Mouse (Mus musculus): ENCODE measurements at regions not wholly inside any gene's neighbourhood (a gene's known extent, or its start where the extent isn't known, plus 50 kb on each side); places are given as distances from the start of the nearest gene placed in this dataset.

- Histone ChIP-seq H3K4me1 (ENCODE audit: control insufficient read depth, insufficient read depth, low read length) (no peaks in the 10 kb centered on the region), H3K27ac (ENCODE audit: insufficient read depth, low read depth, low read length) (no peak overlapping the region), H3K4me3 (ENCODE audit: insufficient read depth, low read depth, low read length) (no peak overlapping the region)
- 73% methylated on average over 9 of the region's 9 CpGs for WGBS
- no peak for TF ChIP-seq POLR2A (IDR thresholded peaks at IDR 0.05; ENCODE audit: insufficient read depth, low read depth, low read length)
- no peak for TF ChIP-seq CTCF (IDR thresholded peaks at IDR 0.05; ENCODE audit: insufficient read depth, low read depth, low read length)
Observed at GRCm38 (mm10) chr2:170253681-170254440, 106.0 kb upstream of the Zfp217 start.

GRCm38 (mm10) chr2:170252255-170253034, 104.5 kb upstream of the Zfp217 start:
- 0 out of 2 replicates have a peak, but pooled peaks cover 2% of the 10 kb centered on the region for H3K4me1 ChIP-seq (ENCODE audit: control insufficient read depth, insufficient read depth, low read length)
- H3K27ac ChIP-seq (ENCODE audit: insufficient read depth, low read depth, low read length): no peak overlapping the region
- no peak for TF ChIP-seq POLR2A (IDR thresholded peaks at IDR 0.05; ENCODE audit: insufficient read depth, low read depth, low read length)
- TF ChIP-seq CTCF (IDR thresholded peaks at IDR 0.05; ENCODE audit: insufficient read depth, low read depth, low read length): no peak
- H3K4me3 ChIP-seq (ENCODE audit: insufficient read depth, low read depth, low read length): no peak overlapping the region
- 77% methylated on average over 14 of the region's 14 CpGs for WGBS

GRCm38 (mm10) chr2:170250680-170251079, 102.8 kb upstream of the Zfp217 start:
- H3K4me3 ChIP-seq (ENCODE audit: insufficient read depth, low read depth, low read length): no peak overlapping the region
- H3K4me1 ChIP-seq (ENCODE audit: control insufficient read depth, insufficient read depth, low read length): peaks cover 12% of the 10 kb centered on the region
- 96% methylated on average over 2 of the region's 2 CpGs for WGBS
- TF ChIP-seq POLR2A (IDR thresholded peaks at IDR 0.05; ENCODE audit: insufficient read depth, low read depth, low read length) (no peak), CTCF (IDR thresholded peaks at IDR 0.05; ENCODE audit: insufficient read depth, low read depth, low read length) (no peak)
- H3K27ac ChIP-seq (ENCODE audit: insufficient read depth, low read depth, low read length): no peak overlapping the region

GRCm38 (mm10) chr2:170247702-170248445, 100.0 kb upstream of the Zfp217 start:
- TF ChIP-seq POLR2A (IDR thresholded peaks at IDR 0.05; ENCODE audit: insufficient read depth, low read depth, low read length) (no peak), CTCF (IDR thresholded peaks at IDR 0.05; ENCODE audit: insufficient read depth, low read depth, low read length) (no peak)
- H3K4me3 ChIP-seq (ENCODE audit: insufficient read depth, low read depth, low read length): no peak overlapping the region
- WGBS: 60% methylated on average over 11 of the region's 11 CpGs
- H3K4me1 ChIP-seq (ENCODE audit: control insufficient read depth, insufficient read depth, low read length): peaks cover 12% of the 10 kb centered on the region
- H3K27ac ChIP-seq (ENCODE audit: insufficient read depth, low read depth, low read length): no peak overlapping the region

- H3K4me1 ChIP-seq (ENCODE audit: control insufficient read depth, insufficient read depth, low read length): peaks cover 12% of the 10 kb centered on the region
- 31% methylated on average over 12 of the region's 12 CpGs for WGBS
- no peak overlapping the region for H3K27ac ChIP-seq (ENCODE audit: insufficient read depth, low read depth, low read length)
- TF ChIP-seq CTCF (IDR thresholded peaks at IDR 0.05; ENCODE audit: insufficient read depth, low read depth, low read length) (no peak), POLR2A (IDR thresholded peaks at IDR 0.05; ENCODE audit: insufficient read depth, low read depth, low read length) (no peak)
- H3K4me3 ChIP-seq (ENCODE audit: insufficient read depth, low read depth, low read length): no peak overlapping the region
Observed at GRCm38 (mm10) chr2:170245637-170246341, 97.9 kb upstream of the Zfp217 start.

- no peak overlapping the region for H3K4me3 ChIP-seq (ENCODE audit: insufficient read depth, low read depth, low read length)
- 87% methylated on average over 4 of the region's 4 CpGs for WGBS
- TF ChIP-seq POLR2A (IDR thresholded peaks at IDR 0.05; ENCODE audit: insufficient read depth, low read depth, low read length): no peak
- no peak for TF ChIP-seq CTCF (IDR thresholded peaks at IDR 0.05; ENCODE audit: insufficient read depth, low read depth, low read length)
- H3K4me1 ChIP-seq (ENCODE audit: control insufficient read depth, insufficient read depth, low read length): peaks cover 12% of the 10 kb centered on the region
- H3K27ac ChIP-seq (ENCODE audit: insufficient read depth, low read depth, low read length): no peak overlapping the region
Observed at GRCm38 (mm10) chr2:170244108-170244507, 96.2 kb upstream of the Zfp217 start.

GRCm38 (mm10) chr2:170237959-170238358, 90.1 kb upstream of the Zfp217 start:
- no peak for TF ChIP-seq CTCF (IDR thresholded peaks at IDR 0.05; ENCODE audit: insufficient read depth, low read depth, low read length)
- TF ChIP-seq POLR2A (IDR thresholded peaks at IDR 0.05; ENCODE audit: insufficient read depth, low read depth, low read length): no peak
- H3K4me1 ChIP-seq (ENCODE audit: control insufficient read depth, insufficient read depth, low read length): no peaks in the 10 kb centered on the region
- H3K27ac ChIP-seq (ENCODE audit: insufficient read depth, low read depth, low read length): no peak overlapping the region
- no peak overlapping the region for H3K4me3 ChIP-seq (ENCODE audit: insufficient read depth, low read depth, low read length)
- 88% methylated on average over 1 of the region's 1 CpGs for WGBS

- no peaks in the 10 kb centered on the region for H3K4me1 ChIP-seq (ENCODE audit: control insufficient read depth, insufficient read depth, low read length)
- H3K27ac ChIP-seq (ENCODE audit: insufficient read depth, low read depth, low read length): no peak overlapping the region
- TF ChIP-seq CTCF (IDR thresholded peaks at IDR 0.05; ENCODE audit: insufficient read depth, low read depth, low read length): no peak
- no peak for TF ChIP-seq POLR2A (IDR thresholded peaks at IDR 0.05; ENCODE audit: insufficient read depth, low read depth, low read length)
- WGBS: 89% methylated on average over 4 of the region's 4 CpGs
- no peak overlapping the region for H3K4me3 ChIP-seq (ENCODE audit: insufficient read depth, low read depth, low read length)
Observed at GRCm38 (mm10) chr2:170233426-170233825, 85.5 kb upstream of the Zfp217 start.
